Mouse (Mus musculus): Measurements from ENCODE around the gene Lrp6.
A peak's percentile ranks its signal among the peaks of the same experiment; 100 is the strongest.

Lrp6 gene

DNA sequence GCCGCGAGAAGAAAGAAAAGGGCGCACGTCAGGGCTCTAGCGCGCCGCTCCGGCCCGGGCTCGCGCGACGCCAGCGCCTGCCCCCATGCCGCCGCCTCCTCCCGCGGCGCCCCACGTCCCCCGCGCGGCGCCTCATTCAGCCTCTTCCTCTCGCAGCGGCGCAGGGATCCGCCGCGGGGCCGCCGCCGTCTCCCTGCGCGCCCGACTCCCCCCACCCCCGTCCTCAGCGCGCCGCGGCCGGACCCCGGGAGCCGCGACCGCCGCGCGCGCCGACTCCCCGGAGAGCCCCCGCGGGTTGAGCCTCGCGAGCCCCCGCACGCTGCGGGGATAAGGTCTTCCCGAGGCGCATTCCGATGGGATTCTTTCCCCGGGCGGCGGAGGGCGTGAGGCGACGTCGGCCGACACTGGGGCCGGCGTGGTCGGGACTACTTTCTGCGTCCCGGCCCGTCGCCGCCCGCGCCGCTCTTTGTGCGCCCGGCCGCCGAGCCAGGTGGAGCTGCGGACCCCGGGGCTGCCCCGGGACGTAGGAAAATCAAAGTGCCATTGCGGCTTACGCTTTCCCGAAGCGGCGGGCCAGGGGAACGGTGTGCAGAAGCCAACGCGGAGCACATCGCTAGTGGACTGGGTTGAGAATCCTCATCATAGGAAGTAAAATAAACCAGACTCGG is at the start of gene Lrp6:
Gene Lrp6, minus strand, starts transcription at position 148 of the 668 bp plus-strand sequence.
- peak; percentile 77 to 80 for DNase-seq

GRCm38 (mm10) chr6:134614723-134615648 is 48.2 kb upstream of the Lrp6 start:
- DNase-seq: peak; percentile 89 to 91

DNA sequence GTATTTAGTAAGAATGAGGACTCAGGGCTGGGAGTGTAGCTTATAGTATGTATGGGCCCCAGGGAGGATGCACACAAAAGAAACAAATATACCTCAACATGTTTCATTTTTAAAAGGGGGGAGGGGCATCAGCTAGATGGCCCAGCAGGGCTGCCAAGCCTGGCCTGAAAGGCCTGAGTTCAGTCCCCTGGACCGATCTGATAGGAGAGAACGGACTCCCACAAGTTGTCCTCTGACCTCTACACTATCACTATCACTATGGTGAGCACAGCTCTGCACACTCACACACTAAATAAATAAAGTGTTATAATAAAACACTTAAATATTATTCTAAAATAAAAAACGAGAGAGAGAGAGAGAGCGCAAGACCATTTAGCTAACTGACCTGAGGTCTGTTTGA is 47.6 kb upstream of the Lrp6 start:
- no peak for DNase-seq

DNA sequence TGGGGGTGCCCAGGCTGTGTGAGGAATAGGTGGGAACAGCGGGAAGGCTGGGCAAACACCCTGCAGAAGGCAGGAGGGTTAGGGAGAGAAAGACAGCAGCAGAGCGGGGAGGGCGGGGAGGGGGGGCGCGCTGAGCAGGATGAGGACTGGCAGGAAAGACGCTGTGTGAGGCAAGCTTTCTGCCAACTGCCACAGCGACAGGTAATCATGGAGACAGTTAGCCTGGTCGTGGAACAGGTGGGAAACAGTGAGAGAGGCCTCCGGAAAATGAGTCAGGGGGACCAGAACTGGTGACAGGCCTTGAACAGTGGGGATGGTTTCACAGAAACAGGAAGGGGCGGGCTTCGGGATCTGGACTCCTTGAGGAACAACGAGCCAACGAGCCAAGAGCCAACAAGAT is 45.1 kb upstream of the Lrp6 start:
- DNase-seq: no peak

DNA sequence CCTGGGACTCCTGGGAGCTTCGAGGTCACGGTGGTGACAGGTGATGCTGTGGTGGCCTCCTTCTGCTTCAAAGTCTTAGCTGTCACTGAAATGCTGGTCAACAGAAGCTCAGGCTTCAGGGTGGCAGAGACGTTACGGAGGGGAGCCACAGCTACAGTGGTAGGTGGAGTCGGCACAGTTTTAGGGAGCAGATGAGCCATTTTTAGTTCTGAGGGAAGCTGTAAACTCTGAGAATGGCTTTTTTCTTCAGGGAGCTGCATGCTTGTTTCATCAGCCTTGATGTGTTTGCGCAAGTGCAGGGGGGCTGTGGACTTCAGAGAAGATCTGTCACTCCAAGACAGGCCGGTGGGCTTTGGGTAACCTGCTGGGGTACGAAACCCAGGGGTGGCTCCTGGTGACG is 43.6 kb upstream of the Lrp6 start:
- no peak for DNase-seq

DNA sequence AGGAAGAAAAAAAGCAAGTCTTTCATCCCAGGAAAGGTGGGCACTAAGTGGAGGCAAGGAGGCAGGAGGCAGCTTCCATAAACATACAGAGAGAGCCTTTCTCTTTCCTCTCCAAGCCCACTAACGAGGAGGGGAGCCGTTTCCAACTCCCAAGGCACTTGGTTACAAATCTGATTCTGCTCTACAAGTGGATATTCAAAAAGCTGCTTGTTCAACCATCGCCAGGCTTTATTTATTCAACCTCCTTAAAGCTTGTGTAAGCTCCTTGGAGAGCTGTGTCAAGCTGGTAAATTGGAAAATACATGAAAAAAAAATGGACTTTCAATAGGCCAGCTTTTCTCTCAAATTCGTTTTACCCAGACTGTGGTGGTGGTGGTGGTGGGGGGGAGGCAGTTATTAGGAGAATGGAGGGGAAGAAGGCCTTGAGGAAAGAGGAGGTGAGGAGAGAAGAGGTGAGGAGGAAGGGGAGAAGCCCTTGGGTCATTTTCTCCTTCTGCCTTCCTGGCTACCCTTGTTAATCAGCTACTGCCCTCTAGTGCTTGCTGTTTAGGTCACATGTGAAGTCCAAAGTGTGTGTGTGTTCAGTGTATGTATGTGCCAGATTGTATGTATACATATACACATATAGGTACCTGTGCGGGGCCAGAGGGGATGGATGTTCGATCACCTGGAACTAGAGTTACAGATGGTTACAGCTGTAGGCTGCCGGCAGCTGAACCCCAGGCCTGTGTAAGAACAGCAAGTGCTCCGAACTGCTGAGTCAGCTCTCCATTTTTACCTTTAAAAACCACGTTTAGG is 40.4 kb upstream of the Lrp6 start:
- peak; percentile 37 to 62 for DNase-seq

DNA sequence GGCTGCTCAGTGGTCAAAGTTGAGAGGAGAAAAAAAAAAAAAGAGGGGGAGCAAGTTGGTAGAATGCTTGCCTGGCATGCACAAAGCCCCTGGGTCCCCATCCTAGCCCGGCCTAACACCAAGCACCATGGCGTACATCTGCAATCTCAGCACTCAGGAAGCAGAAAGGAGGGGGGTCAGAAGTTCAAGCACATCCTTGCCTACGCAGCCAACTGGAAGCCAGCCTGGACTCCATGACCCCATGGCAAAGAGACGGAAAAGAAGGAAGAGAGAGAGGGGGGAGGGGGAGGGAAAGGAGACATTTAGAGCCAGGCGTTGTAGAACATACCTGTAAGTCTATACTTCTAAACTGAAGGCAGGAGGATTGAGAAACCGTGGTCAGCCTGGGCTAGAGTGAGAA is 39.8 kb upstream of the Lrp6 start:
- DNase-seq: peak; percentile 46 to 58

DNA sequence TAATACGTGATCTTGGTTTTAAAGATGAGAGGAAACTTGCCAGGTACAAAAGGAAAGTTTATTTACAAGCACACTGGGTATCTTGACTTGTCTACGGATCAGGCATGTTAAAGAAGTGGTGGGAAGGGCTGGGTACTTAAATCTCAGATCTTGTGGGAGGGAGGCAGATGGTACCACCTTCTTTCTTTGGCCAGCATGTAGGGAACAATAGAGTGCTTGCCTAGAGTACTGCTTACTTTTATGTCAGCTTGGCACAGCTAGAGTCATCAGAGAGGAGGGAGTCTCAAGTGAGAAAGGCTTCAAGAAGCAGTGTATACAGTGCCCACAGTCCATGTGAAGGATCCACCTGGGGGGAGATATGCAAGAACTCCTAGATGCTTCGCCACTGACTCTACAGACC is 38.4 kb upstream of the Lrp6 start:
- no peak for DNase-seq

DNA sequence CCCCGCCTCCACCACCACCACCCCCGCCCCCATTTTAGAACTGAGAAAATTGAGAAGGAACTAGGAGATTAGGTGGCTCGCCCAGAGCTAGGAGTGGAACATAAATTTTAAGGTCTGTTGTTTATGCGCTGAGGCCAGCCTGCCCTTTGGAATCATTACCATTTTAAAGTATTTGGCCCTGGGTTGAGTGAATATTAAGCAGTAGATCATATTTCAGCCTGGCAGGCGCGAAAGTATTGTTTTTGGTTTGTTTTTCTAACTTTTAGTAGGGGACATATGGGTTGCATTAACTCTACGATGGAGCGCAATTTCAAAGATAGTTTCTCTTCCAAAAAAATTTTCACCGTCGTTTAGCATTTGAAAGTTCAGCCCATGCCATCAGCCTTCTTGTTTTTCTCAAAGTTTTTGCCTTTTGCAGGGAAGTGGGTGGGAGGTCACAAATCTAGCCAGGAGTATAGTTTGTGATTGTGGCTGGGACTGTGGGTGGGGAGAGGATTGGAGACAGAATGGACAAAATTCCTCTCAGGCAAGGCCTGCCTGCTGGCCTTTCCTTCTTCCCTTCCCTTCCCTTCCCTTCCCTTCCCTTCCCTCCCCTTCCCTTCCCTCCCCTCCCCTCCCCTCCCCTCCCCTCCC is 35.7 kb upstream of the Lrp6 start:
- no peak for DNase-seq

DNA sequence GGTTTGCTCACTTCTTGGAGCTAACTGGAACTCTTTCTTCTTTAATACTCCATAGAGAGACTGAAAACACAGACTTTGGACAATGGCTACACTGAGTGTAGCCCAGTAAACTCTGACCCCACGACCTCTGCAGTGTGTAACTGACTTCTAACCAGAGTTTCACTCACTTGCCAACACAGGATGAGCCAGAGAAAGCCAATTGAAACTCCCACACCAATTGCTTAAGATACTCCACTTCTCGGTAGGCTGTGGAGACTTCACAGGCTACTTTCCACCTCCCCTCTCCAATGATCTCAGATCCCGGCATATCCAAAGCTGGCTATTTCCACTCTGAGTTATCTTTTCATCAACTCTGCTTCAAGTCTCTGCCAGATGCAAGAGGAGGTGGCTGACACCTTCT is 35.0 kb upstream of the Lrp6 start:
- DNase-seq: peak in 1 of 2 experiments; percentile 16

DNA sequence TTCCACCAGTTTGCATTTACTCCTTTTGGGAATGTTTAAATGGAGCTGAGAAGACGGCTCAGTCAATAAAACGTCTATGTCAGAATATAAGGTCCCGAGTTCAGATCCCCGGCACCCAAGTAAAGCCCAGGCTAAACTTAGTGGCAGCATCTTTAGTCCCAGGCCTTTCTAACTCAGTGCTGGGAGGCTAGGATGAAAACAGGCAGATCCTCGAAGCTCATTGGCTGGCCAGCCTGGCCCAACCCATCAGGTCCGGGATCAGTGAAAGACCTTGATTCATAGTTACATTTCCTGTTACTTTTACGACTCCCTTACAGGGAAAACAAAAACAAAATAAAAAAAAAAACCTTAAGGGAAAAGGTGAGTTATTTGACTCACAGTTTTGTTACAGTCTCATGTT is 34.4 kb upstream of the Lrp6 start:
- DNase-seq: no peak

- no peak for DNase-seq
Observed at GRCm38 (mm10) chr6:134599239-134599638, 32.5 kb upstream of the Lrp6 start.

GRCm38 (mm10) chr6:134597651-134598229 is 31.0 kb upstream of the Lrp6 start:
- no peak for DNase-seq

- peak; percentile 72 to 77 for DNase-seq
Observed at GRCm38 (mm10) chr6:134594569-134595442, 28.0 kb upstream of the Lrp6 start.

DNA sequence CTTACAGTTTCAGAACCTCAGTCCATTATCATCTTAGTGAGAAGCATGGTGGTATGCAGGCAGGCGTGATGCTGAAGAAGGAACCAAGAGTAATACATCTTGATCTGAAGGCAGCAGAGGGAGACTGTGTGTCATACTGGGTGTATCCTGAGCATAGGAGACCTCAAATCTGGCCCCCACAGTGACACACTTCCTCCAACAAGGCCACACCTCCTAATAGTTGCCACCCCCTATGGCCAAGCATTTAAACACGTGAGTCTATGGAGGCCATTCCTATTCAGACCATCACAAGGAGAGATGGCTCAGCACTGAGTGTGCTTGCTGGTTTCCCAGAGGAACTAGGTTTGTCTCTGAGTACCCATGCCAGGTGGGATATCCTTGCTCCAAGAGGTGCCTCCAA is 24.8 kb upstream of the Lrp6 start:
- DNase-seq: no peak

DNA sequence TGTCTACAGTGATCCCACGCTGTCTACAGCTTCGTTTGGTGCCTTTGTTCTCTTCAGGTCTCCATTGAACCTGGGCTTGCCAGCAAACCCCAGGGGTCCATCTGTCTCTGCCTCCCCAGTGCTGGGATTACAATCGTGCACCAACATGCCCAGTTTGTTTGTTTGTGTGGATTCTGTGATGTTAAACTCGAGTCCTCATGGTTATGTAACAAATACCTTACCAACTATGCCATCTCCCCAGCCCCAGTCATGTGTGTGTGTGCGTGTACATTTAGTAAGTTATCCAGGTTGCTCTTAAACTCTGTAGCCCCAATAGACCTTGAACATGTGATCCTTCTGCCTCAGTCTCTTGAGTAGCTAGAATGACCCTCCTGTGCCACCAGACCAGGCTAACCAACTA is 19.5 kb upstream of the Lrp6 start:
- no peak for DNase-seq

- DNase-seq: no peak
Observed at GRCm38 (mm10) chr6:134584616-134585015, 17.9 kb upstream of the Lrp6 start.

DNA sequence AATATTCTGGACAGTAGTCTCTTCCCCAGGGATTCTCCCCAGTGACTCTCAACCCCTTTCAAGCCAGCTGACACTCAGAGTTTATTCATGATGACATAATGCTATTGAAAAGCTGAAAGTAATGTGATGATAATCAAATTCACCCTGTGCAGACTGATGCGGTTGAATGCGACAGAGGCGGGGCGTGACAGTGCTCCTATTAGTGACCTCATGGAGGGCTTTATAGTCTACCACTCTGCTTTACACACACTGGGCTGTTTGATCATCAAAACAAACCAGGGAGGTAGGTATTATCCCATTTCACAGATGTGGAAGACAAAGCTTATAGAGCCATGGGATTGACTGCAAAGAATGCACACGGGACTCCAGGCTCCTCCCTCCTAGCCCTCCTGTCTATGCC is 15.3 kb upstream of the Lrp6 start:
- DNase-seq: no peak

GRCm38 (mm10) chr6:134579506-134579905 is 12.7 kb upstream of the Lrp6 start:
- DNase-seq: no peak

- DNase-seq: no peak
Observed at GRCm38 (mm10) chr6:134578039-134578438, 11.3 kb upstream of the Lrp6 start.

DNA sequence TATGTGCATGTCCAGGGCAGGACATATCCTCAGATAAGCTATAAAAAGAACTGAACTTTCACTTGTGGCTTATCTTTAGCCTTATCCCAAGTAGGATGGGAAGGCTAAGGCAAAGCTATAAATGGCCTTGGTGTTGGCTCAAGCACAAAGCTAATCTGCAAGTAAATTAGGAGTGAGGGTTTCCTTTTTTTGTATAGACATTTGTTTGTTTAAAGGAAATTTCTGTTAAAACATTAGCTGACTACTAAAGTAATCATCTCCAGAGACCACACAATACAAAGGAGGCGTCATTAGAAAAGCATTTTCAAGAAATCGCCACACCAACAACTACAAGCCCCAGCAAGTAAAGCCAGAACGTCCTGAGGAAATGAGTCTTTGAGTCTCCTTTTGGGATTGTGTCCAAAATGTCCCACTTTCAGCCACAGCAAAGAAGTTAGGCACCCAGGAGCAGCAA is 8.6 kb upstream of the Lrp6 start:
- DNase-seq: peak; percentile 17 to 37
